Mouse (Mus musculus) spleen, embryonic (tissue): ENCODE data around the gene Wrap53.
"Not testable (repeated sequence)": the region's sequence is repeated elsewhere in the genome, so short reads cannot be mapped to it uniquely, and the experiment has no call there.

ENCODE experiments used
- CTCF ChIA-PET: fragments of 350-600 bp; sonication (Branson Sonifier 250); formaldehyde crosslinking; loops from one replicate; lab custom pipeline; 2022; lab: Charles Lee

The Wrap53 gene

DNA sequence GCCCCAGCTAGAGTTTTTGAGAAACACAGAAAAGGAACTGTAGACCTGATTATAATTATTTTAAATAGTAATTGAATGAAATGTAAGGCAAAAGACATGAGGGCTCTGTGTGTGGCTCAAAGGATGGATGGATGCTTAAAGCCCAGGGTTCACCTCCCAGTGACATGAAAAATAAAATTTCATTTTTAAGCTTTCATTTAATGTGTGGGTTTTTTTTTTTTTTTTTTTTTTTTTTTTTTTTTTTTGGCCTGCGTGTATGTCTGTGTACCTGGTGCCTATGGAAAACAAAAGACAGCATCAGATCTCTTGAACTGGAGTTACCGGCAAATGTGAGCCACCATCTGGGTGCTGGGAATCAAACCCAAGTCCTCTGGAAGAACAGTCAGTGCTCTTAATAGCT lies 39.4 kb downstream of the Wrap53 start:
- CTCF ChIA-PET = interaction anchor here (0.6 kb wide), 1 partner anchor 657 kb away, joined by 5 read pairs; no protein-coding TSS in a partner anchor

DNA sequence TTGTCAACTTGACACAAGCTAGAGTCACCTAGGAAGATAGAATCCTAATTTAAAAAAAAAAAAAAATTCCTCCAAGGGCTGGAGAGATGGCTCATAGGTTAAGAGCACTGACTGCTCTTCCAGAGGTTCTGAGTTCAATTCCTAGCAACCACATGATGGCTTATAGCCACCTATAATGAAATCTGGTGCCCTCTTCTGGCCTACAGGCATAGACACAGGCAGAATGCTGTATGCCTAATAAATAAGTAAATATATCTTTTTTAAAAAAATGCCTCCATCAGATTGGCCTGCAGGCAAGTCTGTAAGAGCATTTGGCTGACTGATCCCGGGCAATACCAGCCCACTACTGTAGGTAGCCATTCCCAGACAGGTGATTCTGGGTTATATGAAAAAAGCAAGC lies 45.1 kb downstream of the Wrap53 start:
- CTCF ChIA-PET = no interaction called here

DNA sequence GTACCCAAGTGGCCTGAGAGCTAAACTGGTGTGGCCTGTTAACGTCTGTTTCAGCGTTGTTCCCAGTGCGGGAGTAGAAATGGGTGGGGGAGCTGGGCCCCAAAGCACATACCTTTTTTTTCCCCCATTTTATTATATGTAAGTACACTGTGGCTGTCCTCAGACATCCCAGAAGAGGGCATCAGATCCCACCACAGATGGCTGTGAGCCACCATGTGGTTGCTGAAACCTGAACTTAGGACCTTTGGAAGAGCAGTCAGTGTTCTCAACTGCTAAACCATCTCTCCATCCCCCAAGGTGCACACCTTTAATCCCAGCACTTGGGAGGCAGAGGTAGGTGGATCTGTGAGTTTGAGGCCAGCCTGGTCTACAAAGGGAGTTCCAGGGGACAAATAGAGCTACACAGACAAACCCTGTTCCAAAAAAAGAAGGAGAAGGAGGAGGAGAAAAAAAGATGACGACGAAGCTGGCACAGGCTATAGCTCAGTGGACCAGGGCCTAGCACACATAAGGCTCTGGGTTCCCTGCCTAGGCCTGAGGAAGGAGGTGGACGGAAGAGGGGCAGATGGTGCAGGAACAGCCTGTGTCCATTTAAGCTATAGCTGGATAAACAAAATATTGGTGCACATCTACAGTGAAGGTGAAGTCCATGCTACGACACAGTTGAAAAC lies 47.4 kb downstream of the Wrap53 start:
- CTCF ChIA-PET = interaction anchor here (0.6 kb wide), 2 partner anchors 100 to 236 kb away, joined by 4 read pairs; no protein-coding TSS in a partner anchor

DNA sequence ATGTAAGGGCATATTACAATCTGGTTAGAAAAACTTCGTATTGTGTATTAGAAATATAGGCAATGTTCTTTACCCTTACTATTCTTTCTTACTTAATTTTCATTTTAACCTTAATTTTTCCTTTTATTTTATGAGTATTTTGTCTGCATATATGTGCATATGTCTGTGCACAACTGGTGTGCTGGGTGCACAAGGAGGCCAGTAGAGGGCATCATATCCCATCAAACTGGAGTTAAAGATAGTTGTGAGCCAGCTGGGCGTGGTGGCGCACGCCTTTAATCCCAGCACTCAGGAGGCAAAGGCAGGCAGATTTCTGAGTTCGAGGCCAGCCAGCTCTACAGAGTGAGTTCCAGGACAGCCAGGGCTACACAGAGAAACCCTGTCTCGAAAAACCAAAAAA lies 49.3 kb downstream of the Wrap53 start:
- CTCF ChIA-PET = not testable (repeated sequence)

DNA sequence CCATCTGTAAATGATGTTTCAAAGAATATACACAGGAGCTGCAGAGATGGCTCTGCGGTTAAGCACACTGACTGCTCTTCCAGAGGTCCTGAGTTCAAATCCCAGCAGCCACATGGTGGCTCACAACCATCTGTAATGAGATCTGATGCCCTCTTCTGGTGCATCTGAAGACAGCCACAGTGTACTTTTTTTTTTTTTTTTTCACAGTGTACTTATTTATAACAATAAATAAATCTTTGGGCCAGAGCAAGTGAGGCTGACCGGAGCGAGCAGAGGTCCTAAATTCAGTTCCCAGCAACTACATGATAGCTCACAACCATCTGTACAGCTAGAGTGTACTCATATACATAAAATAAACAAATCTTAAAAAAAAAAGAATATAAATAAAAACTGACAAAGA lies 49.8 kb downstream of the Wrap53 start:
- CTCF ChIA-PET = not testable (repeated sequence)

DNA sequence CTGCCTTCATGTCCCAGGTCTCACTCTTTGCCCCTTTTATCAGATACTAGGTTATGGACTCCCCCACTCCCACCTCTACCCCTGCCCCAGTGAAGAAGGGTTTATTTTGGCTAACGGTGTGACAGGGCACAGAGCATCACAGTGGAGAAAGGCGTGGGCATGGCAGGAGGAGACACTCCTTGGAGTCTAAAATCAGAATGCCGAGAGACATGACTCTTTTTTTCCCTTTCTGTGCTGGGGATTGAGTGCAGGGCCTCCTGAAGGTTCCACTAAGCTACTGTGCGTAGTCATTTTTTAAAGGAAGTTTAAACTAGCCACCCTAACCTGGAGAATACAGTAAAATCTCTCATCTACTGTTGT lies 52.0 kb downstream of the Wrap53 start:
- CTCF ChIA-PET = no interaction called here

DNA sequence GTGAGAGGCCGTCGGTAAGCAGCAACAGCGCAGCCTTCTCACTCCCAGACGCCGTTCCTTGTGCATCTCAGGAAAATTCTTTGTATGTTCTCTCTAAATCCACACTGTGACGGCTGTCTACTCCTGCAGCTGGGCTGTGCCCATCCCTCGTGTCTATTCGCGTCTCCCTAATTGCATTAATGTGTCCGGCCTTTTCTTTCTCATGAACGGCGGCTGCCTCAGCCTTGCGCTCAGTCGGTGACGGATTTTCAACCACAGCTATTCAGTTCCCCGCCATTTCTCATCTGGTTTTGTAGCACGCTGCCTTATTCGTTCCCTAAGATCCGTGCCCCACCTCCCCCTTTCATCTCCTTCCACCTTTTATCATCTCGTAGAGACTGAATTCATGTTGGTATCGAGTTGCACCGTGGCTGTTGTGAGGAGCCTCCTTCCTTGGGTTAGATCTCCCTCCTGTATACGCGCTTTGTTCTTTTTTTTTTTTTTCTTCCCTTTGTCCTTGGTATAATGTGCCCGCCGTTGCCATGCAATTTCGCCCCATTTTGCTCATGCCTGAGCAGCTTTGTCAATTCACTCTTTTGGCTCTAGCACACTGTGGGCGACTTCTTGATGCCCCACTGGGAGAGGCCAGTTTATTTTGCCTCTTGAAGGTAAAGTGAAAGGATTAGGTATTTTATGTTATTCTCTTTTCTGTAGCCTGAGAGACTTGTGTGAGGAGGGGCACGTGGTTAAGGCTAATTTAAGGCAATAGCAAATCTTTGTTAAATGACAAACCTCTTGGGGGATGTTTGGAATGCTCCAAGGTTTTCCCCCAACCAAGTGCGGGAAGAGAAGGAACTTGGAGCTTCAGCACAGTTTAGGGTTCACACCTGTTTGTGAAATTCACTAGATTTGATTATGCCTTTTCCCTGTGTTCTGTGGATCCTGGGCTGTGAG lies 52.7 kb downstream of the Wrap53 start:
- CTCF ChIA-PET = no interaction called here

DNA sequence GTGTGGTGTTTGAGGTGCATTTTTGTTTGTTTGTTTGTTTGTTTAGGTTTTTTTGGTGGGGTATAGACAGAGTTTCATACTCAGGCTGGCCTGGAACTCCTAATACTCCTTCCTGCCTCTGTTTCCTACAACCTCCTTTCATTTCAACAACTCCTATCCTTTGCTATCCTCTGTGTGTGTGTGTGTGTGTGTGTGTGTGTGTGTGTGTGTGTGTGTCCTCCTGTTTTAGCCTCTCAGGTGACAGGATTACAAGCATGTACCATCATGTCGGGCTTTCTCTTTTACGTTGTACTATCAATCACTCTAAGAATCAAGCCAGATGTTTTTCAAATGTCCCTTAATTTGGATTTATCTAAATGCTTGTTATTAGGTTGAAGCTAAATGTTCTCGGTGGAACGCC lies 53.4 kb downstream of the Wrap53 start:
- CTCF ChIA-PET = no interaction called here

DNA sequence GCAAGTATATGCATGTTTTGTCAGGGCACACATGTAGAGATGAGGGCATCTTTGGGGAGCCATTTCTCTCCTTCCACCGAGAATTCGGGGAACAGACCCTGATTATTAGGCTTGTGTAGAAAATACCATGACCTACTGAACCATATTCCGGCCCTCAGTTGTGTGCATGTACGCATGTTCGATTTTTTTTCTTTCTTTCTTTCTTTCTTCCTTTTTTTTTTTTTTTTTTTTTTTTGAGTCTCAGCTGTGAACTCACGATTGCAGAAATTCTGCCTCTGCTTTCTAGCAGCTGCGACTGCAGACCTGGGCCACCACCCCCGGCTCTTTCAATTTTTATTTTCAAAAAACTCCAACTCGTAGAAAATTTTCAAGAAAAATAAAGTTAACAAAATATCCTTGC lies 54.4 kb downstream of the Wrap53 start:
- CTCF ChIA-PET = interaction anchor here (0.7 kb wide), 1 partner anchor 1088 kb away, joined by 9 read pairs; no protein-coding TSS in a partner anchor

DNA sequence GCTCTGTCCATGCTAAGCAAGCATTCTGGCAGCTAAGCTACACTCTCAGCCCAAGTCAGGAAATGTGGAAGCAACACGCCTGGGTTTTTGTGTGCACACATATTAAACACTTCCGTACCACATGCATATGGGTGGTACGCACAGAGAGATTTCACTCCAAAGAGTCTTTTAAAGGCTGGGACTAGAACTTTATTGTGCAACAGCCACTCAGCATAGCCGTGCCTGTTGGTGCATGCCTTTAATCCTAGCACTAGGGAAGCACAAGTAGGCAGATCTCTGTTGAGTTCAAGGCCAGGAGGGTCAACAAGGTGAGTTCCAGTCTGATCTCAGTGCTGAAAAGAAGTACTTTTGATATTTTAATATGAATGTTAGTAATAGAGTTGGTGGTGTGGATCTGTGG lies 56.4 kb downstream of the Wrap53 start:
- CTCF ChIA-PET = no interaction called here

DNA sequence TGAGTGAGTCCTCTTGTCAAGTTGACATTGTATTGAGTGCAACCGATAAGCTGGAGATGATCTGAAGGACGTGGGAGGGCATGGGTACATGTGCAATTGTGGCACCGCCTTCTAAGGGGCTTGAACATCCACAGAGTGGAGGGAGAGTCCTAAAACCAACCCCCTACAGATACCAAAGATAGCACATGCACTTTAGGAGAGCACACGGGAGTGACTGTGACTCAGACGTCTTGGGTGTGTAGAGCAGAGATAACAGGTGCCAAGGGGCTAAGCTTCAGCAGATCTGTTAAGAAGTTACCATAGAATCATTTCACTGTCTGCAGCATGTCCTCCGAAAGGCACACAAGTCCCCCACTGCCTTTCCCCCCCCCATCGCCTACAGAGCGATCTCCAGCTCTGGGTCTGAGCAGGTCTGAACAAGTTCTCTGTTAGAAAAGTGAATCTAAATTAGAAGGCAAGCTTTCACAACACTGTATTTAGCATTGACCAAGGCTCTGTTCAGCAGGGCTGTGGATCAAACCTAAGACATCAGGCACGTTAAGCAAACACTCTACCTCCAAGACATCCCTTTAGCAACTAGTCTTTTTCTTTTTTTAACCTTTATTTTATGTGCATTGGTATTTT lies 58.4 kb downstream of the Wrap53 start:
- CTCF ChIA-PET = no interaction called here

DNA sequence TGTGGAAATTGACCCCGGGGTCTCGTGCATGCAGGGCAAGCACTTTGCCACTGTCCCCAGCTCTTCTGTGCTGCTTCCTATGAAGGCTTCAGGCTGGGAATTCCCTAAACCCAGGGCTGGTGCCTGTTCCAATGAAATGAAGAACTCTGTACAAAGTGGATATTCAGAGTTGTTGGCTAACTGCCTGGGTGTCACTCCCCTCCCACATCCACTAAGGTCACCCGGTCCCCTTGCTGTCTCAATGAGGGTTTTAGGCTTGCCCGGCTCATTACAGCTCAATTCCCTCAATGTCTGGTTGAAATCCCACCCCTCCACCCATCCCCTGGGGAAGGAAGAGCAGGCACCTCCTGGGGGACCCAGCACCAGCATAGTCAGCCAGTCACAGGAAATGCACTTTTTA lies 60.1 kb downstream of the Wrap53 start:
- CTCF ChIA-PET = interaction anchor here (0.9 kb wide), 1 partner anchor 553 kb away, joined by 3 read pairs; no protein-coding TSS in a partner anchor

DNA sequence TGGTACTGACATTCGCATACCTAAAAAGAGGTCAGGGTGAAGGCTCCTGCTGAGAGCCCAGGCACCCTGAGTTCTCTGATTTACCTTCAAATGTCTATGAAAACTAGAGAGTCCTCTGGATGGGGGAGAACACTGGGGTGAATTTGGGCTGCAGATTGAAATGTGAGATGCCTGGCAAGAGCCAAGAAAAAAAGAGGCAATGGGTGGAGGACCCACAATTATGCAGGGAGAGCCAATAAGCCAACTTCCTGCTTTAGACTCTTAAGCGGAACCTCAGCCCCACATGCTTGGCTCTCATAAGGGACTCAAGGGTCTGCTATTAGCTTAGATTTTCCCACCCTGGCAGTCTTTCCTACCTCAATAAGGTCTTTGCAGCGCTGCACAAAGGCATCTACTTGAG lies 63.4 kb downstream of the Wrap53 start:
- CTCF ChIA-PET = no interaction called here

DNA sequence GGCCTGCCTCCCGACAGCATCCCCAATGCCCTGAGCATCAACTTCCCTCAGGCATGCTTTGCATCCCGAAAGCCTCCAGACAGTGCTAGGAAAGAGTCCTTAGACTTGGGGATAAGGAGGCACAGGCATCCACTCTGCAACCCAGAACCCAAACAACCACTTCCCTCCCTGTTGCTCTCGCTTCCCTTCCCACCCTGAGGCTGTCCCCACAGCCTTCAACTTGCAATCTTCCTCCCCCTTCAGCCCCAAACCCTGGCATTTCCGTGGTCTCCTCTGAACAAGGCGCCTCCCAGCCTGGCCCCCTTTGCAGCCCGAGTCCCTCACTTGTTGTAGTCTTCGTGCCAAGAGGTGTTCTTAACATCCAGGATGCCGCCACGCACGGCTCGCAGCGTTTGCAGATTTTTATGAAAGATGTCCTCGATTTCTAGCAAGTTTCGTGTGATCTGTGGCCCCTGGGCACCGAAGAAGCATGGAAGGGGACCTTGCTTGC lies 63.9 kb downstream of the Wrap53 start:
- CTCF ChIA-PET = no interaction called here

DNA sequence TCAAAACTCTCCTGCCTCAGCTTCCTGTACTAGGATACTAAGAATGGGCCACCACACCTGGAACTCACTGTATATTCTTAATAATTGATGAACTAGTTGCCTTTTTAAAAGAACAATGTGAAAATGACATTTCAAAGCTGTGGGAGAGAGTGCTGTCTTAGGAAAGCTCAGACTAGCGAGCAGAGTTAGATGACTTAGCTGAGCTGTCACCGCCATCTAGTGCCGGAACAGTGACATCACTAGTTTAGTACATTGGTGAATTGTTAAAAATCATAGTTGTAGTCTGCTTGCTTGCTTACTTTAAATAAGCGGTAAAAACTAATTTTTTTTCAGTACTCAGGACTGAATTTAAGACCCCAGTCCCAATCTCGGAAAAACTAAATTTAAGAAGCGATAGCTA lies 66.2 kb downstream of the Wrap53 start:
- CTCF ChIA-PET = interaction anchor here (0.5 to 1.5 kb wide), 4 partner anchors 82 to 484 kb away, joined by 3 to 5 read pairs (median 4); no protein-coding TSS in a partner anchor
